Mouse (Mus musculus): ENCODE measurements at regions not wholly inside any gene's neighbourhood (a gene's known extent, or its start where the extent isn't known, plus 50 kb on each side); places are given as distances from the start of the nearest gene placed in this dataset.

DNA sequence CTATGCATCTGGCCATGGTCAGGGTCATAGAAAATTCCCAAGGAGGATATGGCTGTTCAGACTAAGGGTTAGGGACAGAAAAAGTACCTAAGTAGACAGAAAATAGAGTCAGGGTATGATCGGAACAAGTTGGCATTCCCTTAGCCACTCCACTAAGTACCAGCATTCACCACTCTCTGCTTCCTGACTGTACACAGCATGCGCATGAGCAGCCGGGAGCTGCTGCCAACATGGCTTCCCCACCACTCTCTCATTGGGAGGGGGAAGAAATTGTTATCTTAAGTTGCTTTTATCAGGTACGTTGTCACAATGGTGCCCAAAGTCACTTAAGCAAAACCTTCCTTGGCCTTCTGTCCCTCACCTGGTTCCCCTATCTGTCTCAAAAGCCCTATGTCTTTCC is 282.0 kb upstream of the Hs6st1 start:
- DNase-seq (ENCODE audit: low spot score in 2 of 2), result no peak

DNA sequence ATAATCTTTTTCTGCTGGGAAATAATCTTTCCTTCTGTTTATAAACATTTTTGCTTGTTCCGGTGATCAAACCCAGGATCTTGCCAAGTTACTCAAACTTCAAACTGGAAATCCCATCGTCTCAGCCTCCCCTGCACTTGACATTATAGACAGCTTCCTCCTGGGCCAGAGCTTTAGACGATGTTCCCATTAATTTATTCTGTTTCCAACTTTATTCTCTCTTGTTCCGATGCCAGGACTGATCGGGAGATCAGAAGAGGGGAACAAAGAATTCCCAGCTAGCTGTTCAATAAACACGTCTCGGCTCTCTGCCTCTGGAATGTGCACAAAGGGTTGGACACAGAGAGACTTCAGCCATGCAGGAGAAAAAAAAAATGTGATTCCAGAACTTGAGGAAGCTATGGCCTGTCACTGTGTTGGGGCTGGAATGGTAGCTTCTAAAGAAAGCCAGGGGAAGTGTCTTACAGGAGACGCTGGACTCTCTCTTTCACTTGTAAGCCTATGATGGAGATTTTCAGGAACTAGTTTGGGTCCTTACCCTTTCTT is 281.5 kb upstream of the Hs6st1 start:
- DNase-seq (ENCODE audit: low spot score in 2 of 2), result no peak

DNA sequence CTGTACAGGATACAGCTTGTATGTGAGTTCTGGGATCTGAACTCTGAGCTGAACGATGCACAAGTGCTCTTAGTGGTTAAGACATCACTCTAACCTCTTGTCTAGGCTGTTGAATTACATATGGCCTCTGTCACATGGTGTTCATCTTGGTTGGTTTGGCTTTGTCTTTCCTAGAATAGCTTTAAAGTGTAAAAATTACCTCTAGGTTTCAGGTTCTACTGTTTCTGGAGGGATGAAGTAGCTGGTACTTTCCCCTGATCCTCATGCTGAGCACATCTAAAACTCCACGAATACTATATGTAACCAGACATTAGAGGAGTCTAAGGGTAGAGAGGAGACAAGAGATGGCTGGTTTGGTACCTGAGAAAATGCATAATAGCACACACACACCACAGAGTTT is 271.1 kb upstream of the Hs6st1 start:
- DNase-seq (ENCODE audit: low spot score in 2 of 2), result no peak

DNA sequence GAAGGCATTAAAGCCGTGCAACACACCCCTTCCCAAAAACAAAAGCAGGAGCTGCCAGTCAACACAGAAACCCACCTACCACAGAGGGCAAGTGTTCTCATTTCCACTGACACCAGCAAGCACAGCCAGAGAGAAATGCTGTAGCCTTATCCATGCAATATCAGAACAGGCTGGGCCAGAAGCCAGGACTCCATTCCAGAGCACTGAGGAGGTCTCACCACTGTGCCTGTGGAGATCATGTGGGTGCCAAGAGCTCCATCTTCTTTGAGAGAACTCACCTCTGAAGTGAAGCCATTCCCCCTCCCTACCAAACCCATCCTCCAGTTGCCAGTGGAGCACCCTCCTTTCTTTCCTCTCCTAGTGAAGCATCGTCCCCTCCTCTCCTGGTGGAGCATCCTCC is 270.7 kb upstream of the Hs6st1 start:
- no peak for DNase-seq (ENCODE audit: low spot score in 2 of 2)

DNA sequence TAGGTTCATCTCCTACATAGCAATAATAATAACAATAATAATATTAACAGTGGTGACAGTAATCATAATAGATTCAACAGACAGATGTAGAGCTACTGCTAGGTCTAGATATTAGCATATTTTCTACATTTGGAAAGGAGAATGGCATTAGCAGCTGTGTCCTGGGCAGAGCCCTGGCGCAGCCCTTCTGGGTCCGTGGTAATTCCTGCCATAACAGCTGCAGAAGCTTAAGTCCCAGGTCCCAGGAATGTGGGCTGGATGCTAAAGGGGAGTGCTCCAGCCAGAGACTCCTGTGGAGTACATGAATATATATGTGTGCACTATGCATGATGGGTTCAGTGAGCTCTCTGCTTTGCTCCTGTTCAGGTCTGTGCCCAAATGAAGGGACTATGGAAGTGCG is 262.7 kb upstream of the Hs6st1 start:
- no peak for DNase-seq (ENCODE audit: low spot score in 2 of 2)

DNA sequence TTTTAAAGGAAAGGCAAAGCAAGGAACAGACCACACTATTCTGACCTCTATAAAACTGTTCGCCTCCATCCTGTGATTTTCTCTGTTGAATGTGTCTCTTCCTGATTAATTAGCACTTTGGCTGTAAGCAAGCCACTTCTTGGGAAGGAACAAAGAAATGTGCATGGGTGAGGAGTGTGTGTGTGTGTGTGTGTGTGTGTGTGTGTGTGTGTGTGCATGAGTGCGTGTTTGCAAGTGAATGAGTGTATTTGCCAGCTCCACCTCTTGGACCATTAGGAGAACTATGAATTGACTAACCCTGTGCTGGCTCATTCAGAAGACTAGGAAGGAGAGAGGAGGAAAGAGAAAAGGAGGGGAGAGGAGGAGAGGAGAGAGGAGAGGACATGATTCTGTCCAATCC is 261.9 kb upstream of the Hs6st1 start:
- no peak for DNase-seq (ENCODE audit: low spot score in 2 of 2)

DNA sequence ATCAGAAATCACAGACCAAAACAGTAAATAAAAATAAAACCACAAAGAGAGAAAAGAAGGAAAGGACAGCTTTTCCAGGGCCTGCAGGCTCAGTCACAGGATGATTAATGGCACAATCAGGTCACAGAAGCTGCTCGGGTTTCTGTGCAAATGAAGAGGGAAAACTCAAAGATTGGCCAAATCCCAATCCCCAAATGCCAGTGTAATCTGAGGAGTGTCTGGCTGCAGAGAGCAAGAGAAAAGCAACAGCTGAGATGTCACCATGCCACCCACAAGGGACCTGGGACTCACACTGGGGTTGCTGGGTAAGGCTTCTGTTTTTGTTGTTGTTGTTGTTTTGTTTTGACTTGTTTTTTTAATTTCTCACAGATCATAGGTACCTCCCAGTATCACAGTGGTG is 261.5 kb upstream of the Hs6st1 start:
- no peak for DNase-seq (ENCODE audit: low spot score in 2 of 2)

DNA sequence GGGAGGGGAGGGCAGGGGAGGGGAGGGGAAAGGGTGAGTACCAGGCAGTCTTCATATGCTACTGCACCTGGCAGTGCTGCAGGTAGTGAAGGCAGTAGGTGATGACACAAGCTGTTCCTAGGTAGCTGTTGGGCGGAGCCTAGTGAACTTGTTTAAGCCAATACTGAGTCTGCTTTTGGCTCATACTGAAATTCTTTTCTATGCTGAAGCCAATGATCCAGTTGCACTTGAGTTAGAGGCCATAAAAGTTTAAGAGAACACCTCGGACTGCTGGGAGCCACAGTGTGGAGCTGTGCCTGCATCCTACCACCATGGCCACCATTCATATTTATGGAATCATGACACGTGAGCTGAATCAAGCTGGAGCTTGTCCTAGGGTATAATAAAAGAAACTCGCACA is 259.3 kb upstream of the Hs6st1 start:
- DNase-seq (ENCODE audit: low spot score in 2 of 2), result no peak

DNA sequence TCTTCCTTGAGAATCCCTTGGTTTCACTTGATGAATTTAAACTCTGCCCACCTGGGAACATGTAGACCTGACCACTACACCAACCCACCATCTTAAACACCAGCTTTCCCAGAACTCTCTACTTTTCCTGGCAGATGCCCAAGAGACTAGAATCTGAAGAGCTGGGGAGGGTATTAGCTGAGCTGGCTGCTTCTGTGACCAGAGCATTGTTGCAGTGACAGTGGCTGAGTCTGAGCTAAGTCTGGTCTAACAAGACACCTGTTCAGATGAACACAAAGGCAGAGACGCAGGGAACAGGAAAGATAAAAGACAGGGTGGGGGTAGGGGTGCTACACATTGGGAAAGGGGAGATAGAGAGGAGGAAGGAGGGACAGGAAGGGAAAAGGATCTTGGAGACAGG is 258.9 kb upstream of the Hs6st1 start:
- no peak for DNase-seq (ENCODE audit: low spot score in 2 of 2)

DNA sequence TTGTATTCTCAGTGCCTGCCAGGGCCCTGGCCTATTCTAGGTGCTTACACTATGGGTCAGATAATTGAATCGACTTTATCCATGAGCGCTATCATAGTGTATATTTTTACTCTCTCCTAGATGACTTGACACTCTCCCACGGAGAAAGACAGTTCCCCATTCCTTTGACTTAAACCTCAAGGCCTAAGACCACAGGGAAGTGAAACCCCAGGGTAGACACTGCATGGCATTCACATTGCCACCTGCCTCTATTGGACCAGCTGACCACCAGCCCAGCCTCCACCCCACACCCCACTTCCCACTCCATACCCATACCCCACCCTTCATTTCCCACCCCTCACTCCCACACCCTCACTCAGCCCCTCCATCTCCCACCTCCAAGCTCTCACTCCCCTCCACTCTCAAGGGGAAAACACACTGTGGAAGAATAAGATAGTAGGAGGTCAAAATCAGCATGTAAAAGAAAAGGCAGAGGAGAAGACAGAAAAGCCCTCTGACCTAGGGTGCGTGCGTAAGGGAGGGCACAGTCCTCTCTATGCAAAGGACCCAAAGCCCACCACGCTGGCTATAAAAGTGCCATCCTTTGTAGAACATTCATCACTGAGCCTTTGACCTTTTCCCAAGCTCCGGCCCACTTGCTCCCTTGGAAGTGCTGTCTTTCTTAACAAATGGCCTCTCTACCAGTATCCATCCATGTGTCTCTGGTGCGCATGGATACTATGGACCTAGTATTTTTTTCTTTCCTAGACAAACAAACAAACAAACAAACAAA is 257.4 kb upstream of the Hs6st1 start:
- no peak for DNase-seq (ENCODE audit: low spot score in 2 of 2)

DNA sequence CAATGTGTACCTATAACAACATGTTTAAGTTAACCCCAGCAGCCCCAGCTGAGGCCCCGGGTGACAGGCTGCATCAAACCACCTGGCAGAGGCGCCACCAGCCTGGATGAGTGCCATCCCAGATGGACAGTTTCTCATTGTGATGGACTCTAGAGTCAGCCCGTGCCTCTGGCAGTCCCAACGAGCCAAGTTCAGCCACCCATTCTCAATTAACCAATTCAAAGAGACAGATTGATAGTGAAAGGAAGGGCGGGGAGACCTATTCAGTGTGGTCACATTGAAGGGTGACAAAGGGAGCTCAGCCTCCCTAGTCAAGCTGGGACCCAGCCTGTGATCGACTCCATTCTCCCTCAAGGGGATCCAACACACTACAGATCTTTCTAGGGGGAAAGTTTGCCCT is 256.8 kb upstream of the Hs6st1 start:
- DNase-seq (ENCODE audit: low spot score in 2 of 2), result no peak

DNA sequence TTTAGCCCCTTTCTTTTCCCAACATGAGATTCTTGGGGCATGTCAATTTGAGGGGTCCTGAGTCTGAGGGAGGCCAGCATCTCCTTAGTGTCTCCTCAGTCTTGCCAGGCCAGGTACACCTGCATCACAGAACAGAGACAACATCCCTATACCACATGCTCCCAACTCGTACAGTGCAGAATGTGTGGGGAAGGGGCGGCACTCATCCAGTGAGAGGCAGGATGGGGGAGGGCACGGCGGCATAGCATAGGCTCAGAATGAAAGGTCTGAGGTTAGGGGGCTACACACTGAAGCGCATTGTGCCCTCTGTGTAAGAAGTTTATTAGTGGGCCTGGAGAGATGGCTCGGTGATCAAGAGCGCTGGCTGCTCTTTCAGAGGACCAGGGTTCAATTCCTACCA is 256.4 kb upstream of the Hs6st1 start:
- DNase-seq (ENCODE audit: low spot score in 2 of 2), result no peak

DNA sequence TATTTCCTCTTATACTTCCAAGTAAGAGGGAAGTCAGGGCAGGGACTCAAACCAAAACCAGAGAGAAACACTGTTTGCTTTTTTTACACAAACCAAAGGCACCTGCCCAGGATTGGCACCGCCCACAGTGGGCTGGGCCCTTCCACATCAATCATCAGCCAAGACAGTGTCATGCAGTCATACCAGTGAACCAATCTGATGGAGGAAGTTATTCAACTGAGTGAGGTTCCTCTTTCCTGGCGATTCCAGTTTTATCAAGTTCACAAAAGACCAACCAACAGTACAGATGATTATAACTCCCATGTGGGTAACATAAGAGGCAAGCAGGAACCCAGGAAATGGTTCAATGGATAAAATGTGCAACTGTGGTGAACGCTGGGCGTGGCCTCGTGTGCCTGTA is 254.6 kb upstream of the Hs6st1 start:
- peak; percentile 54 to 59 for DNase-seq (ENCODE audit: low spot score in 2 of 2)

DNA sequence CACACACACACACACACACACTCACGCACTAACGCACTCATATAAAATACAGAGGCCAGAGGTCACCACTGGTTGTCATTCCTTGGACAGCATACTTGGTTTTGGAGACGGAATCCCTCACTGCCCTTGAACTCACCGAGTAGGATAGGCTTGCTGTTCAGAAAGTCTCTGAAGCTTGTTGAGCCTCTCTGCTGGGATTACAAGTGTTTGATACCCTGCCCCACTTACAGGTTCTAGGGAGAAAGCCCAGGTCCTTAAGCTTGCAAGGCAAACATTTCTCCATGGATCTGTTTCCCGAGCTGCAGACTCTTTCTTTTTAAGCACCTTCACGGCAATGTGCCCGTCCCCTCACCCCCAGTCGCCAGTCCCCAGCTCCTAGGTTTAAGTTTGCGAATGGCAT is 254.0 kb upstream of the Hs6st1 start:
- no peak for DNase-seq (ENCODE audit: low spot score in 2 of 2)

DNA sequence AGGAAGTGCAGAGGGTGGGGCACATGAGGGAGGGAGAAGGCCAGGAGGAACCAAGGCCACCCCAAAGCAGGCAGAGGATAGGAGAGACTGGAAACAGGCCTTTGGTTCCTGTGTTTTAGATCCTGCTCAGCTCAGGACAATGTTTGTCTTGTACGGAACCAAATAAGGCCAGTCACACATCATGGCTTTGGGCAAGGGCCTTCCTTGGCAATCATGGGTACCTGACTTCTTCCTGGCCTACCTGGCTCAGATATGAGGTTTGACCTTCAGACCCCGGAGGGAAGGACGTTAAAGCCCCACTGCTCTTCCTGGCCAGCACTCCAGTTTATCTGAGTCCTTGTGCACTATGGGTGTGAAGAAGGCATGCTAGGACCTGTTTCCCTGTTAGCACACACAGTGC is 253.4 kb upstream of the Hs6st1 start:
- no peak for DNase-seq (ENCODE audit: low spot score in 2 of 2)

DNA sequence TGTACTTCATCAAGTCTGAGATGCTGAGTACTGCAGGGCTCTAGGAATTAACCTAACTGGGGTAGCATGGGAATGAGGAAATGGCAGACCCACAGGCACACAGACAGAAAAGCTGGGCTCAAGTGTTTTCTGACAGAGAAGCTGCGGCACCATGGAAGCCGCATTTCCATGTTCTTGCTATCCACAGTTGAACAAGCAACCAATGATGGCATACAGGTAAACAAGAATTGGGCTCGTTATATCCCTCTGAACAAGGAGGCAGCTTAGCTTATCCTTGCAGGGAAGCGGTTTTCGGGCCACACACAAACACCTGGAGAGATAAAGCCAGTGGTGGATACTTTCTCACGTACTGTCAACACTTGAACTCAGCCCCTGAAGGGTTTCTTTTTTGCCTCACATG is 246.4 kb upstream of the Hs6st1 start:
- no peak for DNase-seq (ENCODE audit: low spot score in 2 of 2)

DNA sequence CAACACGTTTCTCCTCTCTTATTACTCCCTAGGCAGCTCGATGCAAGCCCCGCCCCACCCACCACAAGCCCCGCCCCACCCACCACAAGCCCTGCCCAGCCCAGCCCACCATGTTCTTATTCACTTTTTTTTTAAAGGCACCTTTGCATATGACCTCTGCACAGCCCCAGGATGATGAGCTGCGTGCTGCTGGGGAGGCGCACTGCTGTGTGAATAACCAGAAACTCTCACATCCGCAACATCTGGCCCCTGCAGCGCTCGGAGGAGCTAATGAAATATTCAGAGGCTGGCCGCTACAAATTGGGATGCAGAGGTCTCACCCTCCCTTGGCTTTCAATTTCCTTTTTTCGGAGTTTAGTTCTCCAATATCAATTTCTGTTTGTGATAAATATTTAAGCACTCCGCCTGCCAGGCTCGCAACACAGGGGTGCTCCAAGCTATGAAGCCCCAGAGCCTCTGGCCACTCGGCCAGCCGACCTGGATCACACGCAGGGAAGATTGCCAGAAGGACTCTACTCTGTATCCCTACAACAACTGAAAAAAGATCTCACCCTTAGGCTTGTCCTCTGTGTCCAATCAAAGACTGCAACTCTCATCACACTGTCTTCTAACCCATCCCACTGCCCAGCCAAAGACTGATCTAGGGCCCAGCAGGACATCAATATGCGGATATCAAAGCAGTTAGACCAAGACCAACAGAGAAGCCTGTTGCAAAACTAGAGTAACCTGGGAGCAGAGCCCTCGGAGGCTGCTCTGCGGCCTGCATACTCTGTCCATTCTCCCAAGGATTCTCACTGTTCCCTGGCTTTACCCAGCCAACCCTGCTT is 245.6 kb upstream of the Hs6st1 start:
- peak; percentile 10 to 12 for DNase-seq (ENCODE audit: low spot score in 2 of 2)

DNA sequence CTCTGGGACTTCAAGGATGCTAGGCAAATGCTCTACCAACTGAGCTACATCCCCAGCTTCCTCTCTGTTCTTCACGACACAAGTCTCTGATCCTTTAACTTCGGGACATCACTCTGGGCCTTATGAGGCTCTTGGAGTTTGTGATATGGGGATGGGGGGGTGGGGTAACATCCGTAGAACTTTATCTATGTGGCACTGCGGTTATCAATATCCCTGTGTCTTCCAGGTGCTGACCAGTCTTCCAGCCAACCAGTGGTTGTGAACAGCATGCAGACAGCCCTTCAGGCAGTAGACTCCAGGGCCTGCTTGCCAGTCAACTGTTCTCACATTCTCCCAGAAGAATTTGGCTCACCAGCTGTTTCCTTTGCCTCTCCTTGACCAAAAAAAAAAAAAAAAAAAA is 244.7 kb upstream of the Hs6st1 start:
- DNase-seq (ENCODE audit: low spot score in 2 of 2), result no peak

DNA sequence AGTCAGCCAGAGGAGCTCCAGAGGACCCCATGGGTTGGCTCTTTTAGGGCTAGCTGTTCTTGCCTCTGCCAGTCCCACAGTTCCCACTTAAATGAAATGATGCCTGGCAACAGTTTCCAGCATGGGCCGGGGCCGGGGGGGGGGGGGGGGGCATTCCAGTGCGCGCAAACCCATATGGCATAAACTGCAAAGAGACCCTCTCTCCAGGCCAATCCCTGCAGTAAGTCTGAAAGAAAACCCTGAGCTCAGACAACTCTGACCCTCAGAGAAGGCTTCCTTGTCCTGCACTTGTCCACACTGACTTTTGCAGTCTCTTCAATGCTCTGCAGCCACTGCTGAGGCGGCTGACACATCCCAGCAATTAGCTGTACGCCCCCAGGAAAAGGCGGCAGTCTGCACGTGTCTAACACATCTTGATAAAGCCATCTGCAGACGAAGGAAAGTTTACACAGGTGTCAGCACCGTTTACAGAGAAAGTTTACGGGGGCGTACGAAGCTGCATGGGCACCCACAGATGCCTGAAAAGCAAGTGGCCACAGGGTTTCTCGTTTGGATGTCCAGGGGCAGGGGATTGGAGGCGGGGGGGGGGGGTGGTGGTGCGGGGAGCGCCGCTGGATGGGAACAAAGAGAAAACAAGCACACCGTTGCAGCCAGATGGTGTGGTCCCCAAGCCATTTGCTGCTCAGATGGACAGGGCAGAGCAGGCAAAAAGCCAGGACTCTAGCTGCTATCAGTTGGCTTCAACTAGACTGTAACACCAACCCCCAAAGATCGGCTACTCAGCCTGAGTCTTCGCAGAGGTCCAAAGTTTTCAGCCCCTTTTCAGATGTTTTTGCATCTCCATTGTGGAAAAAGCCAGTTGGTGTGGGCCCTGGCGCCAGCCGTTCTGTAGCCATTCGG is 244.0 kb upstream of the Hs6st1 start:
- no peak for DNase-seq (ENCODE audit: low spot score in 2 of 2)

DNA sequence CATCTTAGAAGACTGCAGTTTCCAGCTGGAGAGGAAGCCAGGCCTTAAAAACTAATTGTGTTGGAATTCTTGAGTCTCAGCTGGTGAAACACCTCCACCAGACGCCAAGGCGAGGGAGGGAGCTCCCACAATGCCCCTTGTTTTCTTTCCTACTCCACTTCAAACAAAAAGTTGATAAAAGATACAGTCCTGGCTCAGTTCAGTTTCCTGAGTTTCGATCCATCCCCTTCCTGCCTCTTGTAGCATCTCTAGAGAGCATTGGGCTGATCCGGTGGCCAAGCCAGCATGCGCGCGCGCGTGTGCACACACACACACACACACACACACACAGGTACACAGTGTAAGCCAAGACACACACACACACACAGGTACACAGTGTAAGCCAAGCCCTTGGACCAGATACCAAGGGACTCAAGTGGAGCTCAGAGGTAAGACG is 242.7 kb upstream of the Hs6st1 start:
- DNase-seq (ENCODE audit: low spot score in 2 of 2), result no peak

DNA sequence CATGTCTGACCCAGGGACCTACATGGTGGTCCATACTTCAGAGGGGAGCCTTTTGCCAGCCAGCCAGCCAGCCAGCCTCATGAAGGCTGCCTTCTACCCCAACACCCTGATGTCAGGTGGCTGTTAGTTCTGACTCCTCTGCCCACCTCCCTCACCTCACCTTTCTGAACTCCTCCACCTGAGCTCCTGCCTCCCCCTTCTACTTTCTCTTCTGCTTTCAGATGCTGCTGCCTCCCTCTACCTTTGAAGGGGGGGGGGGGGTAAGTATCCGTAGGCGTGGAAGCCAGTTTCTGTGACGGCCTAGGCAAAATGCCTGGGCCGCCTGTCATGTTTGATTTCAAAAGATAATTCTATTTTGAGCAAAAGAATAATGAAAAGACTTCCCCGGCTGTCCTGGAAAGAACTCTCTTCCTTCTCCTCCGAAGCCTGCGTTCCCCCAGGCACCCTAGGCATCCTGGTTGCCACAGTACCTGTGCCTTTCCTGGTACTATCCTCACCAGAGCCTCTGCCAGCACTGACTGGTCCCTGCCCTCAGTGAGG is 241.6 kb upstream of the Hs6st1 start:
- no peak for DNase-seq (ENCODE audit: low spot score in 2 of 2)

DNA sequence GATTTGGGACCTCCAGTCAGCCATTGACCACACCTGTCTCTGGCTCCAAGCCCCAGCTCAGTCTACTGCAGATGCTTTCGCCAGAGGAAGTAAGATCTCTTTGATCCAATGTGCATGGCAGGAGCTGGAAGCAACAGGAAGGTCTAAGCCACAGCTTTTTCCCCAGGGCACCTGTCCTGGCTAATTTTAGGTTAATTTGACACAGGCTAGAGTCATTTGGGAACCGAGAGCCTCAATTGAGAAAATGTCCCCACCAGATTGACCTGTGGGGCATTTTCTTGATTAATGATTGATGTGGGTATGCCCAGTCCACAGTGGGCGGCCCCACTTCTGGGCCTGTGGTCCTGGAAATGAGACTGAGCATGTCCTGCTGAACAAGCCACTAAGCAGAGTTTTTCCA is 240.7 kb upstream of the Hs6st1 start:
- DNase-seq (ENCODE audit: low spot score in 2 of 2), result no peak
